Mouse (Mus musculus): Measurements from ENCODE around the gene Ptprc. TPM values are rescaled to one million over a fixed set of nuclear protein-coding genes. Genes with fewer than 3 reads are reported as not detected.
A peak's percentile ranks its signal among the peaks of the same experiment; 100 is the strongest.

Gene Ptprc
- polyA plus RNA-seq, 1 experiment from 2014 or later = 5.3 TPM

DNA sequence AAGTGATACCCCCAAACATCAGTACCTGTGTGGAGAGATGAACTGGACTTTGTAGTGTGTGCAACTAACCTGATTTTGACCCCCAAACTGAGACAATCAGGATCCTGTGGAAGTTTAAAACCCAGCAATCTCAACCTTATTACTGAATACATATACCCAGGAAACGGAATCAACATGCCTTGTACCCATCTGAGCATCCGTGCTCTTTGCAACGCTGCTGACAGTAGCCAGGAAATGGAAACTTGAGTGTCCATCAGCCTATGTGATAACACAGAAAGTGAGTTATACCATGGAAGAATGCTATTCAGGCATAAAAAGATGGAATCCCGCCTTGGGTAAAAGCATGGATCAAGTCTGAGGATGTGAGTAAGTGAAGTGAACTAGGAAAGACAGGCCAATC lies 34.7 kb downstream of the Ptprc start:
- H3K27me3 ChIP-seq (replicated peaks; ENCODE audit: control insufficient read depth, insufficient read depth, low read length) = no peaks in the 10 kb centered on the region
- whole genome bisulfite sequencing = 86% methylated on average over 4 of the region's 4 CpGs
- ATAC-seq (replicated peaks; ENCODE audit: low FRiP score, low TSS enrichment, low read depth) (no peak), DNase-seq (ENCODE audit: low spot score) (no peak)
- H3K9me3 ChIP-seq (ENCODE audit: control insufficient read depth, low read length) = no peaks in the 10 kb centered on the region
- no peak overlapping the region for H3K4me2 ChIP-seq (ENCODE audit: low read length)
- H3K36me3 ChIP-seq (ENCODE audit: control insufficient read depth, insufficient read depth, low read length) = no peaks in the 10 kb centered on the region
- no peak overlapping the region for H3K27ac ChIP-seq (ENCODE audit: low read depth)
- no peaks in the 10 kb centered on the region for H3K4me1 ChIP-seq (replicated peaks; ENCODE audit: control insufficient read depth, insufficient read depth, low read length)
- H3K9ac ChIP-seq (ENCODE audit: low read length) = no peak overlapping the region
- H3K4me3 ChIP-seq (ENCODE audit: low read depth, low read length) = no peak overlapping the region

DNA sequence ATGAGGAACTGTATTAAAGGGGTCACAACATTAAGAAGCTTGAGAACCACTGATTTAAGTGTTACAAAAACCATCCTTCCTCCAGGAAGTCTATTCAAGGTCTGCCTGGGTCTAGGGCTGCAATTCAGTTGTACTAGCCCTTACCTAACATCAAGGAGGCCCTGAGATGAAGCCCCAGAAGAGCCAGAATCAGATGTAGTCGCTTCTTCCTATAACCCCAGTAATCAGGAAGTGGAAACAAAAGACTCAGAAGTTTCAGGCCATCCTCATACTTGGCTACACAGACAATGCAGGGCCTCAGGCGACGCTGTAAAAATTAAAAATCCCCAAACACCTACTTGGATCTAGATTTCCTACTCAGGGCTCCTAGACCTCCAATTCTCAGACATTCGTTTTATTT lies 37.8 kb downstream of the Ptprc start:
- Histone ChIP-seq H3K36me3 (ENCODE audit: control insufficient read depth, insufficient read depth, low read length) (no peaks in the 10 kb centered on the region), H3K4me3 (ENCODE audit: low read depth, low read length) (no peak overlapping the region), H3K27ac (ENCODE audit: low read depth) (no peak overlapping the region), H3K4me1 (replicated peaks; ENCODE audit: control insufficient read depth, insufficient read depth, low read length) (no peaks in the 10 kb centered on the region), H3K27me3 (replicated peaks; ENCODE audit: control insufficient read depth, insufficient read depth, low read length) (no peaks in the 10 kb centered on the region), H3K9ac (ENCODE audit: low read length) (no peak overlapping the region), H3K9me3 (ENCODE audit: control insufficient read depth, low read length) (no peaks in the 10 kb centered on the region), H3K4me2 (ENCODE audit: low read length) (no peak overlapping the region)
- DNase-seq (ENCODE audit: low spot score) (no peak), ATAC-seq (replicated peaks; ENCODE audit: low FRiP score, low TSS enrichment, low read depth) (no peak)
- 90% methylated on average over 4 of the region's 4 CpGs for WGBS

- Histone ChIP-seq H3K4me1 (replicated peaks; ENCODE audit: control insufficient read depth, insufficient read depth, low read length) (no peaks in the 10 kb centered on the region), H3K27ac (ENCODE audit: low read depth) (no peak overlapping the region), H3K36me3 (ENCODE audit: control insufficient read depth, insufficient read depth, low read length) (no peaks in the 10 kb centered on the region), H3K27me3 (replicated peaks; ENCODE audit: control insufficient read depth, insufficient read depth, low read length) (no peaks in the 10 kb centered on the region), H3K9ac (ENCODE audit: low read length) (no peak overlapping the region), H3K4me3 (ENCODE audit: low read depth, low read length) (no peak overlapping the region), H3K4me2 (ENCODE audit: low read length) (no peak overlapping the region), H3K9me3 (ENCODE audit: control insufficient read depth, low read length) (no peaks in the 10 kb centered on the region)
- ATAC-seq (replicated peaks; ENCODE audit: low FRiP score, low TSS enrichment, low read depth) (no peak), DNase-seq (ENCODE audit: low spot score) (no peak)
- 94% methylated on average over 6 of the region's 6 CpGs for WGBS
Measured at GRCm38 (mm10) chr1:138137024-138137577, 38.4 kb downstream of the Ptprc start.

- H3K36me3 ChIP-seq (ENCODE audit: control insufficient read depth, insufficient read depth, low read length) = no peaks in the 10 kb centered on the region
- H3K4me3 ChIP-seq (ENCODE audit: low read depth, low read length) = no peak overlapping the region
- no peak overlapping the region for H3K27ac ChIP-seq (ENCODE audit: low read depth)
- DNase-seq (ENCODE audit: low spot score) = no peak
- H3K4me1 ChIP-seq (replicated peaks; ENCODE audit: control insufficient read depth, insufficient read depth, low read length) = no peaks in the 10 kb centered on the region
- peak overlapping the region; percentile 7; the same call in 1 of the 2 replicates for H3K4me2 ChIP-seq (ENCODE audit: low read length)
- no peak overlapping the region for H3K9ac ChIP-seq (ENCODE audit: low read length)
- WGBS = 55% methylated on average over 17 of the region's 17 CpGs
- no peak for ATAC-seq (replicated peaks; ENCODE audit: low FRiP score, low TSS enrichment, low read depth)
- H3K9me3 ChIP-seq (ENCODE audit: control insufficient read depth, low read length) = no peaks in the 10 kb centered on the region
- no peaks in the 10 kb centered on the region for H3K27me3 ChIP-seq (replicated peaks; ENCODE audit: control insufficient read depth, insufficient read depth, low read length)
Measured at GRCm38 (mm10) chr1:138136373-138136779, 39.1 kb downstream of the Ptprc start.

DNA sequence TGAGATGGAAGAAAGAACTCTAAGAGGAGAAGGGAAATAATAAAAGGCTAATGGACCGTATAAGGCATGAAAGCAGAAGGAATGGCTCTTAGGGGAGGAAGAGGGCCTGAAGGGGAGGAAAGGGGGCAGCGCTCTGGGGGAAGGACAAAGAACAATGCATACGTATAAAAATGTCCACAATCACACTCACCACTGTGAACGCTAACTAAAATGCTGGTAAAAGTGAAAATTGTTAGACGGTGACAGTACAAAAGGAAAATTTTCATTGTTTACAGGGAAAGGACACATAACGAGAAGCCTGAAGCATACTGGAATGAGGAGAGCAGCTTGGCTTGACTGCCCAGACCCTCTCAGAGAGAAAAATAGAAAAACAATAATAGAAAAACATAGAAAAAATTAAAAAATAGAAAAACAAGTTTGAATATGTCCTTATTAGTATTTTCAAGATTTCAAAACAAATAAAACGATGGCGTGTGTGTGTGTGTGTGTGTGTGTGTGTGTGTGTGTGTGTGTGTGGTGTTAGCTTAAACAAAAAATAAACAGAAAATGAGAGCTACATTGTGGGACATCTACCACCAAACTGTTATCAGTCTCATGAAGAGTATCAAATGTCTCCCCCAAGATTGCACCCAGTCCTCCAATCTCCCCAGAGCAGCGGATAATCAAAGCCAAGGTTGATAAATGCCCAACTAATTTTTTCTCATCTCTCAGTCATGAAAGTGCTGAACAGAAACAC lies 39.7 kb downstream of the Ptprc start:
- Histone ChIP-seq H3K4me1 (replicated peaks; ENCODE audit: control insufficient read depth, insufficient read depth, low read length) (no peaks in the 10 kb centered on the region), H3K4me3 (ENCODE audit: low read depth, low read length) (no peak overlapping the region), H3K9ac (ENCODE audit: low read length) (no peak overlapping the region), H3K36me3 (ENCODE audit: control insufficient read depth, insufficient read depth, low read length) (no peaks in the 10 kb centered on the region), H3K9me3 (ENCODE audit: control insufficient read depth, low read length) (no peaks in the 10 kb centered on the region), H3K27ac (ENCODE audit: low read depth) (no peak overlapping the region), H3K27me3 (replicated peaks; ENCODE audit: control insufficient read depth, insufficient read depth, low read length) (no peaks in the 10 kb centered on the region), H3K4me2 (ENCODE audit: low read length) (no peak overlapping the region; the same call in 1 of the 2 replicates)
- ATAC-seq (replicated peaks; ENCODE audit: low FRiP score, low TSS enrichment, low read depth) (no peak), DNase-seq (ENCODE audit: low spot score) (no peak)
- WGBS = 81% methylated on average over 9 of the region's 9 CpGs

DNA sequence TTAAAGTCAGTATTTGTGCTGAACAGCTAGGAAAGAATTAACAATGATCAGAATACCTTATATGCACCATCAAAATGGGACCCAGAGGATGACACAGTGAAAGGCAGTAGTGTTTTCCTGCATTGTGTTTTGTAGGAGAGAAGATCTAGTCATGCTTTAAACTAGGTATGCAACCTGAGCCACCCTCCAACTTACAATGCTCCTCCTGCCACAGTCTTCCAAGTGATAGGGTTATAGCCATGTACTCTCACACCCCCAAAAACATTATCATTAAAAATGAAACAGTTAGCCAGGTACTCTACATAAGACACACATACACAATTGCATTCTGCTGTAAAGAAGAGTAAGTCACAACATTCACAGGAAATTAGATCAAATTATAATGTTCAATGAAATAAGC lies 40.4 kb downstream of the Ptprc start:
- Histone ChIP-seq H3K9me3 (ENCODE audit: control insufficient read depth, low read length) (no peaks in the 10 kb centered on the region), H3K27ac (ENCODE audit: low read depth) (no peak overlapping the region)

DNA sequence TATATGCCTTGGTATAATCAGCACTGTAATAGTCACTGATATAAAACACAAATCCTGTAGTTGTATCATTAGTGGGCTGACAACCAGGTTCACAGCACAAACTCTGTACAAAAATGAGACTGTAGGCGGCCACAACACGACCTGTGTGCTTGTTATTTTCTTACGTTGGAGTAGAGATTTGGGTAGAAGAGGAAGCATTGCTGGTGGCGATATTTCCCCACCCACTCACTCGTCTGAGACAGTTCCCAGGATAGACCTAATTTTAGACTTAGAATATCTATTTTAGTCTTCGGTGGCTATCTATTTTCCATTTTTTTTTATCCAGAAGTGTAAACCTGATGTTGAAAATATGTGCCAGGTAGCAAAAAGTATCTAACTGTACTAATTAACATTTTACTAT lies 41.2 kb downstream of the Ptprc start:
- Histone ChIP-seq H3K9ac (ENCODE audit: low read length) (no peak overlapping the region), H3K9me3 (ENCODE audit: control insufficient read depth, low read length) (no peaks in the 10 kb centered on the region), H3K27me3 (replicated peaks; ENCODE audit: control insufficient read depth, insufficient read depth, low read length) (no peaks in the 10 kb centered on the region), H3K36me3 (ENCODE audit: control insufficient read depth, insufficient read depth, low read length) (no peaks in the 10 kb centered on the region), H3K4me2 (ENCODE audit: low read length) (no peak overlapping the region), H3K27ac (ENCODE audit: low read depth) (no peak overlapping the region), H3K4me3 (ENCODE audit: low read depth, low read length) (no peak overlapping the region), H3K4me1 (replicated peaks; ENCODE audit: control insufficient read depth, insufficient read depth, low read length) (no peaks in the 10 kb centered on the region)
- no peak for DNase-seq (ENCODE audit: low spot score)
- no peak for ATAC-seq (replicated peaks; ENCODE audit: low FRiP score, low TSS enrichment, low read depth)
- 86% methylated on average over 6 of the region's 6 CpGs for WGBS

More for the DNA sequence above, 40.4 kb downstream of the Ptprc start:
- Histone ChIP-seq H3K9ac (ENCODE audit: low read length) (no peak overlapping the region), H3K36me3 (ENCODE audit: control insufficient read depth, insufficient read depth, low read length) (no peaks in the 10 kb centered on the region), H3K4me3 (ENCODE audit: low read depth, low read length) (no peak overlapping the region), H3K4me1 (replicated peaks; ENCODE audit: control insufficient read depth, insufficient read depth, low read length) (no peaks in the 10 kb centered on the region), H3K4me2 (ENCODE audit: low read length) (no peak overlapping the region), H3K27me3 (replicated peaks; ENCODE audit: control insufficient read depth, insufficient read depth, low read length) (no peaks in the 10 kb centered on the region)
- DNase-seq (ENCODE audit: low spot score) (no peak), ATAC-seq (replicated peaks; ENCODE audit: low FRiP score, low TSS enrichment, low read depth) (no peak)

DNA sequence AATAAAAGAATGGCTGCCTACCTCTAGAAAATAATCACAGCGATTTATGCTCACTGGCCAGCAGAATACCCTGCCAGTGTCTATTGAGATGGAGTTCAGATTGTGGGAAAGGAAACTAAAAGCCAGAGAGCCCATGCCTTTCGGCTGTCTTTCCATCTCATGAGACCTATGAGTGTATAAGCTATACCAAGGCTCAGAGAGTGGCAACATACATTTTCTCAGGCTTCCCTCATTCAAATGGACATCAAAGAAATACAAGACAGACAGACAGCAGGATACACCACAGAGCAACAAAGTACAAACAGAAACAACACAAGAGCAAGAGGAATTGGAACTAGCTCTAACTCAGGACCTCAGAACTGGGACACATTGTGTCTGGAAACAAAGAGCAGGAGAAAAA lies 43.8 kb downstream of the Ptprc start:
- Histone ChIP-seq H3K36me3 (ENCODE audit: control insufficient read depth, insufficient read depth, low read length) (no peaks in the 10 kb centered on the region), H3K9ac (ENCODE audit: low read length) (no peak overlapping the region), H3K27ac (ENCODE audit: low read depth) (no peak overlapping the region), H3K4me2 (ENCODE audit: low read length) (no peak overlapping the region), H3K27me3 (replicated peaks; ENCODE audit: control insufficient read depth, insufficient read depth, low read length) (no peaks in the 10 kb centered on the region), H3K9me3 (ENCODE audit: control insufficient read depth, low read length) (no peaks in the 10 kb centered on the region), H3K4me3 (ENCODE audit: low read depth, low read length) (no peak overlapping the region), H3K4me1 (replicated peaks; ENCODE audit: control insufficient read depth, insufficient read depth, low read length) (no peaks in the 10 kb centered on the region)
- DNase-seq (ENCODE audit: low spot score) (no peak), ATAC-seq (replicated peaks; ENCODE audit: low FRiP score, low TSS enrichment, low read depth) (no peak)
- 80% methylated on average over 2 of the region's 2 CpGs for WGBS

- Histone ChIP-seq H3K9me3 (ENCODE audit: control insufficient read depth, low read length) (no peaks in the 10 kb centered on the region), H3K36me3 (ENCODE audit: control insufficient read depth, insufficient read depth, low read length) (no peaks in the 10 kb centered on the region), H3K4me2 (ENCODE audit: low read length) (no peak overlapping the region)
Measured at GRCm38 (mm10) chr1:138130145-138130544, 45.4 kb downstream of the Ptprc start.

More at GRCm38 (mm10) chr1:138130145-138130544, 45.4 kb downstream of the Ptprc start:
- 47% methylated on average over 4 of the region's 4 CpGs for WGBS
- no peak for ATAC-seq (replicated peaks; ENCODE audit: low FRiP score, low TSS enrichment, low read depth)
- Histone ChIP-seq H3K9ac (ENCODE audit: low read length) (no peak overlapping the region), H3K27me3 (replicated peaks; ENCODE audit: control insufficient read depth, insufficient read depth, low read length) (no peaks in the 10 kb centered on the region), H3K4me3 (ENCODE audit: low read depth, low read length) (no peak overlapping the region), H3K27ac (ENCODE audit: low read depth) (no peak overlapping the region), H3K4me1 (replicated peaks; ENCODE audit: control insufficient read depth, insufficient read depth, low read length) (no peaks in the 10 kb centered on the region)
- no peak for DNase-seq (ENCODE audit: low spot score)

All from intestine, embryonic 14.5 days (tissue).